Mouse (Mus musculus): ENCODE data around the gene Patj. TPM values are rescaled to one million over a fixed set of nuclear protein-coding genes. Genes with fewer than 3 reads are reported as not detected.

Patj gene
- 0.28 and 0.76 TPM in 2 replicates for polyA plus RNA-seq (2012)

GRCm38 (mm10) chr4:98395690-98396437 lies at the start of gene Patj:
TSS of gene Patj (plus strand) at chr4:98395785.

GRCm38 (mm10) chr4:98382716-98383424 lies 12.7 kb upstream of the Patj start, which contains the start of gene Tm2d1:
TSS of gene Tm2d1 (minus strand) at chr4:98383306.

GRCm38 (mm10) chr4:98726590-98727237 lies 331.1 kb downstream of the Patj start, which contains the start of gene L1td1:
TSS of gene L1td1 (plus strand) at chr4:98726734.

Other genes starting within 250 kb of the Patj start
- 27.2 and 30.5 TPM in 2 replicates for gene Tm2d1, start 12.5 kb upstream of the Patj start, polyA plus RNA-seq (2012)